Mouse (Mus musculus) mouse trophoblast stem cell (cell line): ENCODE measurements around the gene Olfr262.
"Not testable (repeated sequence)": the region's sequence is repeated elsewhere in the genome, so short reads cannot be mapped to it uniquely, and the experiment has no call there.

Experiments
- in situ Hi-C, 2 experiments: fragments of 300-500 bp; cut with MseI, MboI; formaldehyde crosslinking; loops; 2 replicates in 1 of 2; 3 replicates in 1 of 2; pipeline ENCODE4 v1.15.1; 2025

The Olfr262 gene

DNA sequence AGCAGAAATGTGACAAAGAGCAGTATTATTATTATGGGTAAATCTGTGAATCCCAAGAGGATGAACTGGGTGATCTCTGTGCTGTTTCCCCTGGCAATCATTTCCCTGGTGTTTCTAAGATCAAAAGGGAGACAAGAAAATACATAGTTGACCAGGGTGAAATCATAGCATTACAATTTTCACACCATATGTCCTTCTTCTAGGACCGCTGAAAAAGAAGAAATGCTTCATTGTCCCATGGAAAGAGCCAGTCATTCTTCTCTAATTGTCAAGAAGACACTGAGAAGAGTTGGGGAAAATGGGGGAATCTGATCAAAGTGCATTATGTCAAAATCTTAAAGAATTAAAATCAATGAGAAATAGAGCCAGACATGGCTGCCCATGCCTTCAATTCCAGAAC is at the start of gene Olfr262:
Gene Olfr262, minus strand, starts transcription at position 101 of the 400 bp plus-strand sequence.
- in situ Hi-C loops, result no loop called here

GRCm38 (mm10) chr19:12279554-12279953 is 38.1 kb upstream of the Olfr262 start, which contains the start of gene Olfr1434:
Olfr1434 (plus strand) TSS chr19:12279854.
- in situ Hi-C loops, result no loop called here

GRCm38 (mm10) chr19:12260732-12261131 is 19.3 kb upstream of the Olfr262 start, which contains the start of gene Olfr235:
Olfr235 (plus strand) TSS chr19:12261032.
- in situ Hi-C loops, result no loop called here

- in situ Hi-C loops, result not testable (repeated sequence)
These were observed 9.0 kb downstream of the Olfr262 start, which contains the start of gene Olfr1432 for GRCm38 (mm10) chr19:12232496-12232895. Olfr1432 (minus strand) TSS chr19:12232596.

DNA sequence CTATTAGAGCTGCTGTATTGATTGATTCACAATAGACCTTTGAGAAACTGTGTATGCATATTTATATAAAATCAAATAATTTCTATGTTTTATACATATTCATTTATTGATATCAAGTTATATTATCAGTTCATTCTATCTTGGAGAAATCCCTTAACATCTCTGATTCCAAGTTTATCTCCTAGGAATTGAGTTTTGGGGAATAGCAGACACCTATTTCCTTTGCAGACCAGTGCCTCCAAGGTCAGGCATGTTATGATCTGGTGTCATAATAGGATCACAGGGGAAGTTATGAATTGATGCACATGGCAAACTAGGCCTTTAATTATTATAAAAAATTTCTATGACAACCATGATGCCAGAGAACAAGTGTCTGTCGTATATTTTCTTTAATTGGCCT is 41.1 kb downstream of the Olfr262 start, which contains the start of gene Olfr1431:
Gene Olfr1431, plus strand, starts transcription at position 301 of the 400 bp plus-strand sequence.
- in situ Hi-C loops, result no loop called here

- in situ Hi-C loops, result not testable (repeated sequence)
These were observed 42.4 kb downstream of the Olfr262 start for GRCm38 (mm10) chr19:12199076-12199475.
